Mouse (Mus musculus): ENCODE measurements around the gene Morc3.

Gene Morc3

DNA sequence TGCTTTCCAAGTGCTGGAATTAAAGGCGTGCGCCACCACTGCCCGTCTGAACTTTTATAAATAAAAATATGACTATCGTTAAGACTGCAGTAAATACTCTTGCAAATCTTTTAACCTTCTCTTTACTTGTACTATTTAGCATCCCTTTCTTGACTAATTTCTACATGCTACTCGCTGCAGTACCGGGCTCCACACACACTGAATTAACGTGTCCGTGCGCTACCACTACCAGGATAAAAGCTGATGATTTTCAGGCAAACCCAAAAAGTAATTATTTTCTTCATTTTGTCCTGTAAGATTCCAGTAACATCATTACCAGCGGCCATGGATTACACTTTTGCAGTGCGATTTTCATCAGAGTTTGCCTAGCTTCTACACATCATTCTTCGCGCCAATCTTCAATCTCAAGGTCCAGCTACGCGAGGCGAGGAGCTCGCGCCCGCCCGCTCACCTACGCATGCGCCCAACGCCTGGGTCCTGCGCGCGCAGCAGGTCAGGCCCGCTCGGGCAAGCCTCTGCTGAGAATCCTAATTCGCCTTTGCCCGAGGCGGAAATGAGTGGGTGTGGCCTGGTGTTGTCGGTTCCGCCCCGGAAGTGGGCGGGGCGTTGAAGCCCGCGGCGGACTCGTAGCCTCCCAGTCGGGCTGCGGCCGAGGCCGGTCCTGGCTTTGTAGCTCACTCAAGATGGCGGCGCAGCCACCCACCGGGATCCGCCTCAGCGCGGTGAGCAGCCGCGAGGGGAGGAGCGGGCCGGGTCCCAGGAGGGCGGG, at the start of gene Morc3:
Gene Morc3 (plus strand): TSS at position 495 of the 769 bp plus-strand sequence.
- in situ Hi-C loops (cut with MboI, MseI): no loop called here

DNA sequence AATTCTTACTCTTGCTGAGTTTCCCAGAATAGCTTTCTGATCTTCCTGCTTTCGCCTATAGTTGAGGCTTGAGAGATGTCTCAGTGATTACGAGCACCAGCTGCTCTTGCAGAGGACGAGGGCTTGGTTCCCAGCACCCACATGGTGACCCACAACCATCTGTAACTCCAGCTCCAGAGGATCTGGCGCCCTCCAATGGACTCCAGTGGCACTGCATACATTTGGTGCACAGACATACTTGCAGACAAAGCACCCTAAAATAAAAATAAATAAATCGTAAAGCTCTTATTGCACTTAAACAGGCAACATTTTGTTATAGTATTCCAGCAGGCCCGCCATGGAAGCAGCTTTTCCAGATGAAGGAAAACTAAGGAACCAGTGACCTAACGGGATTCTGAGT, 47.7 kb upstream of the Morc3 start:
- in situ Hi-C loops (cut with MboI, MseI): no loop called here

DNA sequence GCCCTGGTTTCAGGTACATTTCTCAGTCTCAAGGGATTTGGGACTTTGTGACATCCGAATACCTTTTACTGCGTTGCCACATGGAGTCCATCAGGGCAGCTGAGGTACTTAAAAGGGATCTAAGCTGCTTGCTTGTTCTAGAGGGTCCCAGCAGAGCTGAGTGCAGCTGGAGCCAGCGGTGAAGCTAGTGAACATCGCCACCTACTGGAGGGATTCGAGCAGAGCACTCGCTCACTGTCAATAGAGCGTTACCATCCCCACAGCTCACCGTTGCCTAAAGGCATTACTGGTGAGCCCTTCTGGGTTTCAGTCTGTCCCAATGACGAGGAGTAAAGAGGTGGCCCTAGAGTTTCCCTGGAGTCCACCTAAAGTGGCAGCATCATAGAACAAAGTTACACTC, 46.1 kb upstream of the Morc3 start:
- in situ Hi-C loops (cut with MboI, MseI): no loop called here

DNA sequence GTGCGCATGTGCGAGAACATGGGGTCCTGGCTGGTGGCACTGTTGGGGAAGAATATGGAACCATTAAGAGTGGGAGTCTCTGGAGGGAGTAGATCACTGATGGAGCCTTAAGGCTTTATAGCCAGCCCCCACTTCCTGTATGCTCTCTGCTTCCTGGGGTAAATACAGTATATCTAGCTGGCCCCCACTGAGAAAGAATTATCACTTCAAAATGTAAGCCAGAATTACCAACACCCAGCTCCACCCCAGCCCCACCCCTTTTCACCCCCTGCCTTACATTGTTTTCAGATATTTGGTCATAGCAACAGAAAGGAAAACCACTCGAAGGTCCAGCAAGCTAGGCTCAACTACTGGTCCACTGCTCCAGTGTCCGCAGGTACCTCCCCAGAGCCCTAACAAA, 43.5 kb upstream of the Morc3 start:
- in situ Hi-C loops (cut with MboI, MseI): no loop called here

DNA sequence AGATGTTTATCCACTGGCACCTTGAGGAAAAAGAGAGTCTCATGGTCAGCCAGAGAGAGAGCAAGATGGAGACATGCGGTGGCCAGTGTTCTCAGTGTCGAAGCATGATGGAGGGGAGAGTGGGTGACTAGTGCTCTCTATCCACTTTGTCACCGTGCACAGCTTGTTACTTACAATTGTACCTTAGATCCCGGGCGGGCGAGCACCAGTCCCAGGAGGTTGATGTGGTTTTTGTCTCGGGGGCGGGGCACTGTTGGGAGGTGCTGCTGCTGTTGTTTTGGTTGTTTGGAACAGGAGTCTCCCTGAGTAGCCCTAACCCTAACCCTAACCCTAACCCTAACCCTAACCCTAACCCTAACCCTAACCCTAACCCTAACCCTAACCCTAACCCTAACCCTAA, 43.0 kb upstream of the Morc3 start:
- in situ Hi-C loops (cut with MboI, MseI): no loop called here

DNA sequence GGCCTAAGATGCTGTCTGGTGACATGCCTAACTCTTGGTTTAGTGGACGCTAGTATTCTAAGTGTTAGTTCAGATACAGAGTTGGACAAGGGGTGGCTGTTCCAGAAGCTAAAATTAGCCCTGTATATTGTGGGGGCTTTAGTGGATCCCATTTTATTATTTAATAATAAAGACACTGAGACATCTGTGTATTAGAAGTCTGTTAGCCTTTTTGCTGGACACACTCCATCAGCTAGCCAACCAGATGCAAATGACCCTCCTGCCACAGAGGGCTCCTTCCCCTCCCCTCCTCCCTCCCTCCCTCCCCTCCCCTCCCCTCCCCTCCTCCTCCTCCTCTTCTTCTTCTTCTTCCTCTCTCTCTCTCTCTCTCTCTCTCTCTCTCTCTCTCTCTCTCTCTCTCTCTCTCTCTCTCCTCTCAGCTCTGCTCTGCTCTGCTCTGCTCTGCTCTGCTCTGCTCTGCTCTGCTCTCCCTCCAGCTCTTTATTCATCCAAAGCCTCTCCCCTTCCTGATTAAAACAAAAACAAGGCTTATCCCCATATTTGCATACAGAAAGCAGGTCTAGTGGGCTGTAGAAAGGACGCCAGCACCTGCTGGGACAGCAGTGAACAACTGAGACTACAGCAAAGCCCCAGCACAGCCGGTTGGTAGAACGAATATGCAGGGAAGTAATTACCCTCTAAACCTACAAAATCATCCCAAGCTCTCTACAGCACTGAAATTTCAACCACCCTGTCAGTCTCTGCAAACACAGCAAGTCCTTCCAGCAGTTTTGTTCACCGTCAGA, 41.8 kb upstream of the Morc3 start:
- in situ Hi-C loops (cut with MboI, MseI): no loop called here

DNA sequence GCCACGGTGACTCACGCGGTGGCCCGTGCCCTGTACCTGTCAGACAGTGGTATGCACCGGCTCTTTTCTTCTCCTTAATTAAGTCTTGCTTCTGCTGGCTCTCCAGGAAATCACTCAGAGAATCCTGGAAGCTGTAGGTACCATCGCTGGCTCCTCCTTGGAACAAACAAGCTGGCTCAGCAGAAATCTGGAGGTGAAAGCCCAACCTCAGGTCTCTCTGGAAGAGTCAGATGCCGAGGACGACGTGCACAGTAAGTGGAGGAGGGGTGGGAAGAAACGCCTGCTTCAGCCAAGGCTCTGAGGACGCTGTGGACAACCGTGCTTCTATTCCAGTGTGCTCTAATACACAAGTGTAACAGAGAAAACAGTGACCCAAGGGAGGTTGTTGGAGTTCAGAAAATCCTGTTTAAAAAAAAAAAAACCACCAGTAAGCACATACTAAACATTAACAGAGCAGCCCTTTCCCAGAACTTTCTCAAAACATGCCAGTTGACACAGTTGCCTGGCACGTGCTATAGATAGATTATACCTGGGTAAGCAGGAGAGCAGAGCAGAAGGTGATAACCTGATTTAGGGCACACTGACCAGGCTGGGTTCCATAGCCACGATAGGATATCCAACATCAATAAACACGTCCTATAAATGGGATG, 38.8 kb upstream of the Morc3 start:
- in situ Hi-C loops (cut with MboI, MseI): no loop called here

DNA sequence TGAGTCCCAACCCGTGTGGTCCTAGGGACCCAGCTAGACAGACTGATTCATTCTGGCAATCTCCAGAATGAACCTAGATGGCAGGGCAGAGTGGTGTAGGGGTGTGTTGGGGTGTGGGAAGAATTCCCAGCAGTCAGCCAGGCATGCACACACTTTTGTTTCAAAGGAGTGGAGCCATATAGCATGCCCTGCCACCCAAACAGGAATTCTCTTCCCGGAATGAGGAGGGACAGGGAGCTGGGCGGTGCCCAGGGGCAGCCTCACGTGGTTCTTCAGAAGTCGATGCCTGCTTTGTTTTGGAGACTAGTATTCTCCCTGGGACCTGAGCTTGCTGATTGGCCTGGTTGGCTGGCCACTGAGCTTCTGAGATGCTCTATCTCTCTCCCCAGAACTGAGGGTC, 37.1 kb upstream of the Morc3 start:
- in situ Hi-C loops (cut with MboI, MseI): no loop called here

DNA sequence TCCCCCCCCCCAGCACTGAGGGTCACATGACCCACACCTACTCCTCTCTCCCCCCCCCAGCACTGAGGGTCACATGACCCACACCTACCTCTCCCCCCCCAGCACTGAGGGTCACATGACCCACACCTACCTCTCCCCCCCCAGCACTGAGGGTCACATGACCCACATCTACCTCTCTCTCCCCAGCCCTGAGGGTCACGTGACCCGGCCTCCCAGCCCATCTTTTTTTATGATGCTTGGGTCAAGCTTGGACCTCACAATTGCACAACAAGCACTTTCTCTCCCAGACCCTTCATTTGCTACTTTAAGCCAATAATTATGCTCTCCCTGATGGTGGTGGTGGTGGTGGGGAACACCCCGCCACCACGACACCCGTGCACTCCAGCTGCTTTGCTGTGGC, 36.5 kb upstream of the Morc3 start:
- in situ Hi-C loops (cut with MboI, MseI): no loop called here

DNA sequence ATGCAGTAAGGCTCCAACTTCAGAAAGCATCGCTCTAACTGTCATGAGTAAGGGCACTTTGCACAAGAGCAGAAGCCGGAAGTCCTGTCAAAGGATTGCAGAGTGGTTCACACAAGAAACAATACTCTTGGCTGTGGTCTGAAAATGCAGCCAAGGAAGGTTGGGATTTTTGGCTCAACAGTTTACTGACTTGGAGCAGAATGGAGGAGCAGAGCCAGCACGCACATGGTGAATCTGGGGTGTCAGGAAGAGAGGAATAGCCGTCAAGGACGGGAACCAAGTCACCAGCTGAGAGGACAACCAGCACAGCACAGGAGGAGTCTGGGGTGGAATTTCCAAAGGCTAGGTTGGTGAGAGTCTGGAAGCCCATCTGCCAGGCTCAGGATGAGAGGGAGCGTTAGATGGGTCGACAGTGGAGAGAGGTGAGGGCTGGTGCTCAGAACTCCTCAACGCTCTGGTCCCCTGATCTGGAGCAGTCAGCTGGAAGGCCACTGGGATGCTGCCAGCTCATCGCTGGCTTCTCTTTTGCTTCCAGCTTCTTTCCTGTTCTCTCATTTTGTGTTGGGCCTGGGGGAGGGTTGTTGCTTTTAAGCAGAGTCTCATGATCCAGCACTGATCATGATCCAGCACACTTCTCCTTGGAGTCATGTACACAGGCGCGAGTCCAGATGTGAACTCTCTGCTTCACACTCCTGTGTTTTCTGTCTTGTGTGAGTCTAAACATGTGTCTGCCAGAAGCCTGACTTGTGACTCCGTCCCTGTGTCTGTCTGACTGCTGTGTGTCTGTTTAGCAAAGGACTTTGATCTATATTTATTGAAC, 34.7 kb upstream of the Morc3 start:
- in situ Hi-C loops (cut with MboI, MseI): no loop called here

DNA sequence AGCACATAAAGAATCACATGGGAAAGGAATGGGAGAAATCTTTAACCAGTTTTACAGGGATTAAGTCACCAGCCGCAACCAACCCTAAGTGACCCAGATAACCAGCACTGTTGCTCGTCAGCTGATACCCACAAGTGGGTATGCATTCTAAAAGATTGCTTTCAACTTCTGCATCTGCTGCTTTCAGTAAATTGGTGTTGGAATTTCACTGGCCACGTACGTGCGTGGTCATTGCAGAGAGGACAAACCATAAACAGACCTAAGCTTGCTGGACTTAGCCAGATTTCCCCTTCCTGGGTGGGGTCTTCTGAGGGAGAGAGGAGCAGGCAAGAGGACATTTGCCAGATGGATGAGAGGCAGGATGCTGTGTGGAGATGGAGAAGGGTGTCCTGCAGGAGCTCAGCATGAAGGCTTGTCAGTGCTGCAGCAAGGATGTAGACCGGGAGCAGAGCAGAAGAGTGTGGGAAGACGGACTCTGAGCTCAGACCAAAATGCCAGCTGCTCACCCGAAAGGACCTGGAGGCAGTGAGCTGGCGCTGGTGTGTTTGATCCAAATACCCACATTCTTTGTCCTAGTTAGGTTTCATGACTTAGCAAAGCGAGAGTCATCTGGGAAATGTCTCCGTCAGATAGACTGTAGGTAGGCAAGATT, 34.0 kb upstream of the Morc3 start:
- in situ Hi-C loops (cut with MboI, MseI): no loop called here

DNA sequence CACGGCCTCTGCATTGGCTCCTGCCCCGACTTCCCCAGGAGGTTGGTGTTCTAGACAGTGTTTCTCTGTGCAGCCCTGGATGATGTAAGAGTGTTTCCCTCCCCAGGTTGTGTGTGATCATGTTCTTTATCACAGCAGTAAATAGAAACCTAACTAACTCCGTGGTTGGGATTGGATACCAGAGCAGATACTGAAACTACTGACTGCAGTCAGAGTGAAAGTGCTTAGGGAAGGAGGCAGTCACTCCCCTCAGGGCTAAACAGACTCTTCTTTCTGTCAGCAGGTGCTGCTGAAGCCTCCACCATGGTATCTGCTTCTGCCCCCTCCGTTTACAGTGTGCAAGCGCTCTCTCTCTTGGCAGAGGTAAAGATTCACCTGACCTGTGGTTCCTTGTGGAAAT, 33.3 kb upstream of the Morc3 start:
- in situ Hi-C loops (cut with MboI, MseI): no loop called here

DNA sequence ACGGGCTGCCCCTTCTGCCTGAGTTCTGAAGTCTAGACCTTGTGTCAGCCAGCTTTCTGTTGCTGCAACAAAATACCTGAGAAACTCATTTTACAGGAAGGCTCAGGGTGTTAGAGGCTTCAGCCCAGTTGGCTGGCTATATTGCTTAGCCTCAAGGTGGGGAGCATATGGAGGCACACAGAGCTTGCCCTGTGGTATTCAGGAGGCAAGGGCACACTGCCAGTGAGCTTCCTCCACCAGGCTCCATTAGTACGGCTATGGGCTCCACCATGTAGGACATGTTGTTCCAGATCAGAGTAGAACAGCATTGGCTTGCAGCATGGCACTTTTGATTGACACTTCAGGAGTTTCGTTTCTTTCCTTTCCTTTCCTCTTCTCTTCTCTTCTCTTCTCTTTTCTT, 32.9 kb upstream of the Morc3 start:
- in situ Hi-C loops (cut with MboI, MseI): no loop called here

DNA sequence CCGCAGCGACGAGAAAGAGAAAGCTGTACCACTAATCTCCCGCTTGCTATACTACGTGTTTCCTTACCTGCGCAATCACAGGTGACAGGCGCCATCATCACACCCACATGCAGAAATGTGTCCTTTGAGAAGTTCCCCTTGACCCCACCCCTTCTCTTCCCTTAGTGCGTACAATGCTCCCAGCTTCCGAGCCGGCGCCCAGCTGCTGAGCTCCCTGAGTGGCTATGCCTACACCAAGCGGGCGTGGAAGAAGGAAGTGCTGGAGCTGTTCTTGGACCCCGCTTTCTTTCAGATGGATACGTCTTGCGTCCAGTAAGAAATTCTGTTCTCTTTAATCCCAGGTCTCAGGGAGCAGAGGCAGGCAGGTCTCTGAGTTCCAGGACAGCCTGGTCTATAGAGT, 32.0 kb upstream of the Morc3 start:
- in situ Hi-C loops (cut with MboI, MseI): no loop called here

DNA sequence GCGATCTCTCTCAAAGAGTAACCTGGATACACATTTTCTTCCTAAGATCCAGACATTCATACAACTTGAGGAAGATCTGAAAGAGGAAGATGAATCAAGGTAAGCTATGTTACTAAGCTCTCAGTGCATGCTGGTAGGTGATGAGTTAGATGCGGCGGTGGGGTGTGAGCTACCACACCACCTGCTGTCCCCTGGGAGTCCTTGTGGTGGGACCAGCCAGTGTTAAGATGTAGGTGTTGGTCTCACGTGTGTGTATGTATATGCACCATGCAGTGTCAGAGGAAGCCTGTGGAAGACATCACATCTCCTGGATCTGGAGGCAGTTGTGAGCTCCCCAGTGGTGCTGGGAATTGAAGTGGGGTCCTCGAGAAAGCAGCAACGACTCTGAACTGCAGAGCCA, 24.8 kb upstream of the Morc3 start:
- in situ Hi-C loops (cut with MboI, MseI): no loop called here

DNA sequence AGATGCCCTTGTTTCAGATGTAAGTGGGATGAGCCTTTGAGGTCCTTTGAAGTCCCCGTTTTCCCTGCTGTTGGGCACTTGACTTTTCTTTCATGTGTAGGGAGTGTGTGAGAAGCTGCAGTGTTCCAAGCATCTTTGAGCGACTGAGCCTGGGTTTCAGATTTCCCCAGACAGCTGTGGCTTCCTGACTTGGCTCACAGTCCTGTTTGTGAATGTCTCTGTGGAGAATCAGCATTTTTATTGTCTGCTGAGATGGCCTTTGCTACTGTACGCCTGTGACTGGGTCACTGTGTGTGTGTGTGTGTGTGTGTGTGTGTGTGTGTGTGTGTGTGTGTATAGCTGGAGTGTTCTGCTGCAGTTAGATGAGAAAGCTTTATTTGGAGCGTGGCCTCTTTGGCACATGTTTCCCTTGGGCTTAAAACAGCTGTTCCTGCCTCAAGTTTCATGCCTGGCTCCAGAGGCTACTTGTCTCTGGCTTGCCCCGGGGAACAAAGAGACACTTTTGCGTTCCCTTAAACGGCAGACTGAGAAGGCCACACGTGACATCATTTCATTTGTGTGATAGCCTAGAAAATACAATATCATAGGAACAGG, 23.9 kb upstream of the Morc3 start:
- in situ Hi-C loops (cut with MboI, MseI): no loop called here

DNA sequence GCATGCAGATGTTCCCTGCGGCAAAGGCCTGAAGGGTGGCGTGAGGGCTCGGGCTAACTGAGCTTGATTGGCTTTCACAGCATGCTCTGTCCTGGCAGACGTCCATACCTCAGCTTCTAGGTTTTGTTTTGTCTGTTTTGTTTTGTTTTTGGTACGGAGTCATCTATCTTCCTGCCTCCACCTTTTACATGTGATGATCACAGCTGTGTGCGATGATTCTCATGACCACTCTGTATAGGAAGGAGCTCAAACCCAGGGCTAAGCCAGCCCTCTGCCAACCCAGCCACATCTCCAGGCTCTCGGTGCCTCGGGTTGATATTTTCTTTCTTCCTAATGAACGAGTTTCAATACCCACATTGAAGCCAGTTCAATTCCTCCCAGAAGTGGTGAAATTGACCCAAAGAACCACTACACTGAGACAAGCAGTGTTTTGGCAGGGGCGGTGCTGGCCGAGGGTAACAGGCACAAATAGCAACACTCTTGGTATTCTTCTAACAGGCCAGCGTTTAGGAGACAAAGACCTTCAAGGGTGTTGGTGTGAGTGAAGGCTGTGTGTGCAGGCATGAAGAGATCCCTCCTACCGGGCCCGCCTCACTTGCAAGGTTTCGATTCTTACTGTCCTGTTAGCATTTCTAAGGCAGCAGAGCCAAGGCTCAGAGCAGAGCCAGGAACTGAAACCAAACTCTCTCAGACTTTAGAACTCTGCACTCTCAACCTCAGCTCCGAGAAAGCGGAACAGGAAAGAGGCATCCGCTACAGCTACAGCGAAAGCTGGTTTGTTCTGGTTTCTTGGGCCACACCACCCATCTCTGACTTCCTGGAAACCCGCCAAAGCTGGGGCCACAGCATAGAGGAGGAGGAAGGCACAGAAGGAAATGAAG, 15.8 kb upstream of the Morc3 start:
- in situ Hi-C loops (cut with MboI, MseI): no loop called here

DNA sequence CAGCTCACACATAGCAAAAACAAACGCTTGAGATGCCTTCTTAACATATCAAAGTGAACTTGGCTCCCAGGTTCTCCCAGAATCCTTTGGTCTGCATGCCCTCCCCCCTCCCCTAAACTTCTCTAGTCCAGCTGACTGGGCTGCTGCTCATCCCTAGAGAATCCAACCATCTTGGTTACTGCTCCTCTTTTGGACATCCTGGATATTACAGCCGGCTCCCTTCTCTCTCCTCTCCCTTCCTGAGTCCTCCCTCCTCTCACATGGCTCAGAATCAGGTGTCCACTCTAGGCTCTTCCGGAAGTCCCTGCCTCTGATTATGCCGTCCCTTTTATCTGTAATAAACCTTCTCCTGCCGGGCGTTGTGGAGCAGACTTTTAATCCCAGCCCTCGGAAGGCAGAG, 15.1 kb upstream of the Morc3 start:
- in situ Hi-C loops (cut with MboI, MseI): no loop called here

DNA sequence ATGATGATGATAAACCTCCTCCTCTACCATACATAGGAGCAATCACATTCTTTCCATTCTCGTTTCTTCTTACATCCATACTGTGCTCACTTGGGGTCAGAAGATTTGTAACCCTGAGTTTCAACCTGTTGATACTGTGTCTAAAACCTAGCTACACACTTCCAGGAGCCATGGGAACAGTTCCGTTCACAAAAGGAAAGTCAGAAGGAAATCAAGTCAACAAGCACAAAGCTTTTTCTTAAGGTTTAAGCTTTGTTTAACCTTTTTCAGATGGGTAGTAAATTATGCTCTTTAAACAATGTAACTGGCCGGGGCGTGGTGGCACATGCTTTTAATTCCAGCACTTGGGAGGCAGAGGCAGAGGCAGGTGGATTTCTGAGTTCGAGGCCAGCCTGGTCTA, 14.6 kb upstream of the Morc3 start:
- in situ Hi-C loops (cut with MboI, MseI): no loop called here
